Mouse (Mus musculus) embryonic facial prominence, embryonic 14.5 days (tissue): ENCODE results near the gene Rbks. TPM values are rescaled to one million over a fixed set of nuclear protein-coding genes. Genes with fewer than 3 reads are reported as not detected.
"Not testable (repeated sequence)": the region's sequence is repeated elsewhere in the genome, so short reads cannot be mapped to it uniquely, and the experiment has no call there.

Source experiments
- ATAC-seq: fragments of 200-750 bp; cut with Nextera tagmentation; 2 replicates; pipeline ENCODE4 v1.8.0; 2017; ENCODE audit warnings: low read depth, moderate number of reproducible peaks, moderate TSS enrichment
- DNase-seq: peaks from one replicate; pipeline ENCODE4 v3.0.0-alpha.2; 2015; ENCODE audit warnings: low spot score
- H3K27ac ChIP-seq: fragments of 300-500 bp; sonication (generic); replicated peaks from 2 replicates; pipeline ENCODE4 v1.5.1; 2014; ENCODE audit warnings: low read depth, mild to moderate bottlenecking, low read length, moderate library complexity
- H3K27me3 ChIP-seq: fragments of 300-500 bp; sonication (generic); replicated peaks from 2 replicates; pipeline ENCODE4 v1.6.1; 2014; ENCODE audit warnings: low read length; ENCODE audit not compliant: control insufficient read depth, insufficient read depth
- H3K36me3 ChIP-seq: fragments of 300-500 bp; sonication (generic); 2 replicates; pipeline ENCODE4 v1.6.1; 2014; ENCODE audit warnings: low read length, mixed read lengths; ENCODE audit not compliant: control insufficient read depth, insufficient read depth
- H3K4me1 ChIP-seq: fragments of 300-500 bp; sonication (generic); 2 replicates; pipeline ENCODE4 v1.6.1; 2014; ENCODE audit warnings: antibody characterized with exemption, low read length; ENCODE audit not compliant: control insufficient read depth, insufficient read depth
- H3K4me2 ChIP-seq: fragments of 300-500 bp; sonication (generic); 2 replicates; pipeline ENCODE4 v1.6.1; 2014; ENCODE audit warnings: low read depth, mild to moderate bottlenecking, low read length, moderate library complexity, mixed read lengths
- H3K4me3 ChIP-seq: fragments of 300-500 bp; sonication (generic); 2 replicates; pipeline ENCODE4 v1.5.1; 2014; ENCODE audit warnings: low read depth, mild to moderate bottlenecking, low read length
- H3K9ac ChIP-seq: fragments of 300-500 bp; sonication (generic); 2 replicates; pipeline ENCODE4 v1.6.1; 2014; ENCODE audit warnings: low read depth, mild to moderate bottlenecking, low read length, moderate library complexity, mixed read lengths
- H3K9me3 ChIP-seq: fragments of 300-500 bp; sonication (generic); 2 replicates; pipeline ENCODE4 v1.6.1; 2016; ENCODE audit warnings: low read length; ENCODE audit not compliant: control insufficient read depth
- WGBS: fragments of 180-500 bp; shearing (Covaris S2); extraction: QIAGEN DNeasy Blood & Tissue Kit; methylation state at CpG from one replicate; pipeline ENCODE4 v1.1.7; 2014; 5-methylcytosine and 5-hydroxymethylcytosine counted together
- polyA plus RNA-seq: library from polyadenylated mRNA; unstranded; fragments of >200 nt; fragmentation: Nextera tagmentation; extraction: Ambion mirVana; gene quantifications from 2 replicates; pipeline ENCODE4 v1.2.1, GENCODE M21; 2014

Rbks gene
- polyA plus RNA-seq, 1 experiment from 2014 or later = 3.6 TPM

DNA sequence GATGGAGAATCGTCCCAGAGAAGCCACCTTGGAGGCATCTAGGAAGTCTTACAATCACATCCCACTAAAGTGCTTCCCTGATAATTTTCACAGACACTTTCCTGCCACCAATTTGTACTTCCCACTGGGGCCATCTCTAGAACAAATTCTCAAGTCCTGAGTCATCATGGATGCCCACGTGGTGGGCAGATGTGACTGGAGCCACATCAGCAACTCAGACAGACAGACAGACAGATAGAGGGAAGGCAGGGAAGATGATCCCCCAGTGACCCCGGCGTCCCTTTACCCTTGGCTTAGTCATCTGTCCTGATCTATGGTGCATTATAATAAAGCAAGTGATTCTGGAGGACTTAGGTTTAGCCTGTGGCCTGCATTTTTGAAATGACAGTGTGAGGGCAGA lies 53.2 kb downstream of the Rbks start:
- Histone ChIP-seq H3K4me2 (no peak overlapping the region), H3K9ac (no peak overlapping the region), H3K4me1 (no peaks in the 10 kb centered on the region), H3K27ac (no peak overlapping the region), H3K27me3 (no peaks in the 10 kb centered on the region), H3K36me3 (no peaks in the 10 kb centered on the region), H3K9me3 (no peaks in the 10 kb centered on the region), H3K4me3 (no peak overlapping the region)
- no peak for DNase-seq
- no peak for ATAC-seq
- WGBS = 72% methylated on average over 4 of the region's 4 CpGs

DNA sequence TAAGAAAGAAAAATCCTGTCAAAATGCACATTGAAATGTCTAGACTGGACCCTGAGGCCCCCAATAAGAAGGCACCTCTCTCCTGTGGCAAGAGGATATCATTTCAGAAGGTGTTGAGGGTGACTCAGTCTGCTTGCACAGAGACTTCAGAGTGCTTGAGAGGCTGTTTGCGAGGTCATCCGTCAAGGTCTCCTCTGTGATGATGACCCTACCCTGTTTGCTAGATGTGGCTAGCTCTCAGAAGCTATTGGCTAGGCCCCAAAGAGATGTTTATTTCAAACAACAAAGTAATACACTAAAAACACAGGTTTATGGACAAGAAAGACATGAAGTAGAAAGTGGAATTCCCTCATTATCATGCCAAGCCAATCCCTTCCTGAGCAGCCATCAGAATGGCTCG lies 55.1 kb downstream of the Rbks start:
- Histone ChIP-seq H3K27me3 (no peaks in the 10 kb centered on the region), H3K9me3 (no peaks in the 10 kb centered on the region), H3K27ac (no peak overlapping the region), H3K9ac (no peak overlapping the region), H3K4me3 (no peak overlapping the region), H3K4me1 (no peaks in the 10 kb centered on the region), H3K36me3 (no peaks in the 10 kb centered on the region), H3K4me2 (no peak overlapping the region)
- WGBS = 94% methylated on average over 3 of the region's 3 CpGs
- no peak for ATAC-seq
- no peak for DNase-seq

GRCm38 (mm10) chr5:31640542-31640941 lies 56.9 kb downstream of the Rbks start:
- WGBS = 92% methylated on average over 2 of the region's 2 CpGs

DNA sequence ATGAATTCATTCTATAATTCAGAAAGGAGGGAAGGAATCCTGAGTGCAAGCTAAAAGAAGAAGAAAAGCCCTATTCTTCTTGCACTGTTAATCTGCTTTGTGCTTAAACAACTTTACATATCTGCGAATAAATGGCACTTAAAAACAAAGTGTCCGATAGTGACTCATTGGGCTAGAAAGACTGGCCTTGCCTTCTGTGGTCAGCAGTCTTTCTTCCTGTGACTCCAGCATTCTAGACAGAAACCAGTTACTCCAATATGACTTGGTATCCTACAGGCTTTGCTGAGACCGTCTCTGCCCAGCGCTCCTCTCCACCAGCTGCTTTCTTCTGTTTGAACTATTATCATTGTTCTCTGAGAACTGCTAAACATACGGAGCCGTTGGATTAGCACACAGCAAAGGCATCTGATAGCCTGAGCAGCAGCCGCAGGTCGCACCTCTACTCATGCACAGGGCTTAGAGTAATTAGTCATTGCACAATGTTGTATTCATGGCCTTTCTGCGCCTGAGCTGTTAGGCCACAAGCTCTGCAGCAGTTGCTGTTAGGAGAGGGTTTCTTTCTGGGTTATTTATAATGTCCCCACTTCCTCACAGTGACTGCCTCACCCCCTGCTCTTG lies 60.7 kb downstream of the Rbks start:
- ATAC-seq = peak; percentile 82
- Histone ChIP-seq H3K4me3 (no peak overlapping the region), H3K9me3 (no peaks in the 10 kb centered on the region), H3K27ac (no peak overlapping the region), H3K27me3 (no peaks in the 10 kb centered on the region), H3K36me3 (no peaks in the 10 kb centered on the region), H3K4me2 (no peak overlapping the region), H3K4me1 (no peaks in the 10 kb centered on the region), H3K9ac (no peak overlapping the region)
- WGBS = 63% methylated on average over 9 of the region's 9 CpGs
- peak; percentile 68 for DNase-seq

More at GRCm38 (mm10) chr5:31640542-31640941, 56.9 kb downstream of the Rbks start:
- Histone ChIP-seq H3K4me3 (no peak overlapping the region), H3K36me3 (no peaks in the 10 kb centered on the region), H3K27ac (no peak overlapping the region), H3K27me3 (no peaks in the 10 kb centered on the region), H3K4me2 (no peak overlapping the region), H3K4me1 (no peaks in the 10 kb centered on the region), H3K9me3 (no peaks in the 10 kb centered on the region), H3K9ac (no peak overlapping the region)
- ATAC-seq (no peak), DNase-seq (no peak)

- Histone ChIP-seq H3K36me3 (no peaks in the 10 kb centered on the region), H3K9me3 (no peaks in the 10 kb centered on the region), H3K9ac (no peak overlapping the region), H3K27ac (no peak overlapping the region), H3K4me1 (0 out of 2 replicates have a peak, but pooled peaks cover 12% of the 10 kb centered on the region), H3K27me3 (no peaks in the 10 kb centered on the region), H3K4me2 (no peak overlapping the region), H3K4me3 (no peak overlapping the region)
- ATAC-seq (no peak), DNase-seq (no peak)
- WGBS = 53% methylated on average over 5 of the region's 5 CpGs
Observed at GRCm38 (mm10) chr5:31634679-31635078, 62.7 kb downstream of the Rbks start.

GRCm38 (mm10) chr5:31634161-31634560 lies 63.3 kb downstream of the Rbks start:
- 67% methylated on average over 4 of the region's 4 CpGs for WGBS
- H3K4me2 ChIP-seq = no peak overlapping the region
- DNase-seq = no peak
- no peak overlapping the region for H3K4me3 ChIP-seq
- no peaks in the 10 kb centered on the region for H3K36me3 ChIP-seq
- H3K9ac ChIP-seq = no peak overlapping the region
- no peak overlapping the region for H3K27ac ChIP-seq
- H3K4me1 ChIP-seq = 0 out of 2 replicates have a peak, but pooled peaks cover 12% of the 10 kb centered on the region
- H3K27me3 ChIP-seq = no peaks in the 10 kb centered on the region
- ATAC-seq = no peak
- H3K9me3 ChIP-seq = no peaks in the 10 kb centered on the region

DNA sequence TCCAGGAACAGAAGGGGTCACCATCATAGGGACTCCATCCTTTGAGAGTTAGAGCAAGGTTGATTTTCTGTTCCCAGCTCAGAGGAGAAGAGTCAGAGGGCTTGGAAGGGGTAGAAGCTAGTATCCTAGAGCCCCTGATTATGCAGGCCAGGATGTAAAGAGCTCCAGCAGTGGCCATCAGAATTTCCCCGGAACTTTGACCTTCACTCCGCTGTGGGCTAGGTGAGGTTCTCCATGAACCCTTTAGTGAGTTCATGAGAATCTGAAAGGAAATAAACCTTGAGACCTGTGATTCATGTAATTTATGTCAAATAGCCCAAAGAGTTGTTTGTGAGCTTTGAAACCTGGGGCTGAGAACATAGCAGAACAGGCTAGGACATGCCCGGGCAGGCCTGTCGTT lies 66.3 kb downstream of the Rbks start:
- H3K4me1 ChIP-seq = peaks cover 15% of the 10 kb centered on the region
- not testable (repeated sequence) for H3K9ac ChIP-seq, ATAC-seq, H3K27me3 ChIP-seq, DNase-seq, H3K4me2 ChIP-seq, H3K4me3 ChIP-seq, H3K36me3 ChIP-seq, H3K9me3 ChIP-seq
- H3K27ac ChIP-seq = peak overlapping the region; percentile 85; the same call in 1 of the 2 replicates
- WGBS = 89% methylated on average over 4 of the region's 4 CpGs

- Histone ChIP-seq H3K36me3 (no peaks in the 10 kb centered on the region), H3K4me2 (no peak overlapping the region), H3K4me1 (peaks cover 15% of the 10 kb centered on the region), H3K27ac (peak overlapping the region; percentile 85), H3K9me3 (no peaks in the 10 kb centered on the region), H3K9ac (no peak overlapping the region), H3K27me3 (no peaks in the 10 kb centered on the region), H3K4me3 (no peak overlapping the region)
- 14% methylated on average over 5 of the region's 5 CpGs for WGBS
- peak; percentile 88 for ATAC-seq
- DNase-seq = peak; percentile 93
Observed at GRCm38 (mm10) chr5:31630064-31630463, 67.4 kb downstream of the Rbks start.

DNA sequence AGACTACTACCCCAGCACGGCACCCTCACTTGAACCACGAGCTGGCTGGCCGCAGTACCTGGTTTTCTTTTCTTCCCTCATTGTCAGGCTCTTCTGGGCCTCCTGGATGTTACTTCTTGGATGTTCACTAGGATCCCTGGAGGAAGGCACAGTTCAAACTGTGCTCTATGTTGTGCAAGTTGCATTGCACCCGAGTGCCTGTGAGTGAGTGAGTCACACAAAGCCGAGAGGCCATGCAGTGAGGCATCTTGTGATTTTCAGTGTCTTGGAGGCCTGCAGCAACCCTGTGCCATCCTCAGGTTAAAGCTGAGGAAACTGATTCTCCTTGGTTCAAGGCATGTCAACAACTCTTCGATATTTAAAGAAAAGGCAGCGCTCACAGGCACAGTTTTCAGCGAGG lies 68.9 kb downstream of the Rbks start:
- no peaks in the 10 kb centered on the region for H3K36me3 ChIP-seq
- H3K4me2 ChIP-seq = no peak overlapping the region
- H3K4me1 ChIP-seq = peaks cover 15% of the 10 kb centered on the region
- no peak for DNase-seq
- WGBS = 80% methylated on average over 8 of the region's 8 CpGs
- H3K9me3 ChIP-seq = no peaks in the 10 kb centered on the region
- no peak for ATAC-seq
- no peak overlapping the region for H3K4me3 ChIP-seq
- H3K27me3 ChIP-seq = no peaks in the 10 kb centered on the region
- H3K9ac ChIP-seq = no peak overlapping the region
- 0 out of 2 replicates have a peak overlapping the region, but pooled peaks have one; percentile 17 for H3K27ac ChIP-seq
